Mouse (Mus musculus) C2C12 (cell line): ENCODE data around the gene Zc3h15. TPM values are rescaled to one million over a fixed set of nuclear protein-coding genes. Genes with fewer than 3 reads are reported as not detected.

Experiments used
- H3K27me3 ChIP-seq: one replicate; pipeline ENCODE4 v1.6.1; 2011; ENCODE audit not compliant: control insufficient read depth, insufficient read depth, insufficient read length
- H3K36me3 ChIP-seq: one replicate; pipeline ENCODE4 v1.6.1; 2011; ENCODE audit not compliant: control insufficient read depth, insufficient read depth
- H3K4me3 ChIP-seq: one replicate; pipeline ENCODE4 v1.5.1; 2011; ENCODE audit warnings: mild to moderate bottlenecking, control low read depth; ENCODE audit not compliant: poor library complexity, insufficient read depth, severe bottlenecking
- H3K79me2 ChIP-seq: one replicate; pipeline ENCODE4 v1.6.1; 2011; ENCODE audit not compliant: control insufficient read depth, insufficient read depth
- H3K79me3 ChIP-seq: one replicate; pipeline ENCODE4 v1.6.1; 2011; ENCODE audit warnings: low read depth, control low read depth
- H3ac ChIP-seq: one replicate; pipeline ENCODE3; 2011; ENCODE audit warnings: low read depth; ENCODE audit not compliant: control insufficient read depth, insufficient read length
- CEBPB ChIP-seq: IDR thresholded peaks from one replicate; pipeline ENCODE4 v1.6.1; 2011; ENCODE audit warnings: low read depth, mild to moderate bottlenecking, control low read depth, moderate library complexity
- CTCF ChIP-seq: IDR thresholded peaks from one replicate; pipeline ENCODE4 v1.5.1; 2011; ENCODE audit not compliant: control insufficient read depth, insufficient read depth, insufficient read length
- FOSL1 ChIP-seq: IDR thresholded peaks from one replicate; pipeline ENCODE4 v1.8.0; 2011; ENCODE audit warnings: mild to moderate bottlenecking, low read length; ENCODE audit not compliant: poor library complexity, insufficient read depth, severe bottlenecking
- MAX ChIP-seq: IDR thresholded peaks from one replicate; pipeline ENCODE4 v1.6.1; 2011; ENCODE audit warnings: mild to moderate bottlenecking, control low read depth
- MYOD1 ChIP-seq: IDR thresholded peaks from one replicate; pipeline ENCODE4 v1.6.1; 2011; ENCODE audit warnings: low read depth; ENCODE audit not compliant: control insufficient read depth, insufficient read length
- MYOG ChIP-seq: IDR thresholded peaks from one replicate; pipeline ENCODE4 v1.6.1; 2011; ENCODE audit not compliant: control insufficient read depth, insufficient read length; ENCODE audit errors: extremely low read depth
- USF1 ChIP-seq: IDR thresholded peaks from one replicate; pipeline ENCODE4 v1.6.1; 2011; ENCODE audit warnings: low read depth, mild to moderate bottlenecking, control low read depth, moderate library complexity
- polyA plus RNA-seq: library from polyadenylated mRNA; unstranded; fragments of >200 nt; fragmentation: generic; extraction: Trizol; gene quantifications from one replicate; pipeline ENCODE4 v1.2.1, GENCODE M21; 2012; ENCODE audit warnings: missing spikeins

Gene Zc3h15
- polyA plus RNA-seq, 1 experiment, result 52.1 TPM

DNA sequence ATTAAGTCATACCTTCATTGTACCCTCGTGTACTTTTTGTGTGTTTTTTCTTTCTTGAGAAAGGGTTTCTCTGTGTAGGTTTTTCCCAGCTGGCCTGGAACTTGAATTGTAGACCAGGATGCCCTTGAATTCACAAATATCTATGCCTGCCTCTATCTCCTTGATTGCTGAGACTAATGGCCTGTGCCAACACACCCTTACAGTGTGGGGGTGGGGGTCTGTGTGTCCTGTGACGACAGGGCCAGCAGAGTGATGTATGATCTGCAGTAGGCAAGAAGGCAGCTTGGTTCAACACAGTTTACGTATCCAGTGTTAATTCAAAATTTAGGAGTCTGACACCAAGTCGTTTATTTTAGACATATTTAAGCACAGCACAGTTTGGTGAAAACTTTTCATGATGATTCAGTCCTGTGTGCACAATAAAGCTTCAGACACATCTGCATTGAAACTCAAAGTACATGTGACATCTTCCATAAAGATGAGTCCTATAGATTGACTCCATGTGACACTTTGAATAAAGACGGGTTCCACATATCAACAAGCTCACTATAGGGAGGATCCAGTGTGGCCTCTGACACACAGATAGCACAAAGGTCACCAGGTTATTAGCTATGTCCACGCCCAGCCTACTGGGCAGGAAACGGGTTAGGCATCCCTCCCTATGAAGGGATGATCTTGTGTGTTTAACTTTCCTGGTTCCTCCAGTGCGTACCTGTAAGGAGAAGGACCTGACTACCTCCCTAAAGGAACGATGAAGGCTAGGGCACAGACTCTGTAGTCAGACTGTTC is 39.7 kb downstream of the Zc3h15 start:
- Histone ChIP-seq H3K4me3 (no peak overlapping the region), H3K79me2 (no peaks in the 10 kb centered on the region), H3ac (no peak overlapping the region), H3K27me3 (no peaks in the 10 kb centered on the region), H3K79me3 (no peaks in the 10 kb centered on the region), H3K36me3 (no peaks in the 10 kb centered on the region)
- no peak for TF ChIP-seq MYOD1

DNA sequence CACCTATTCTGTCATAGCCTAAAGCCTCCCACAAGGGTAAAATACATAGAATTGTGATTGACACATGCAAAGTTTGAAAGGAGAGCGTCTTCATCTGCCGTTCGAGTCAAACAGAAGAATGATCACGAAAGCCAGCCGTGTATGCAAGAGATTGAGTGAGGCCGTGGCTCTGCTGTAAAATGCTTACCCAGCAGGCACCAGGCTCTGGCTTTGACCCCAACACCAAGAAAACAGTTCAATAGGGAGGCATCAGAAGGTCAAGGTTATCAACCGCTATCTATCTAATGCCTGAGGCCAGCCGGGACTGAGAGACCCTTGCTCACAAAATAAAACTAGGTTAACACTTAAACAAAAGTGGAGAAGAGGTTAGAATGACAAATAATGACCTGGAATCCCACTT is 40.5 kb downstream of the Zc3h15 start:
- Histone ChIP-seq H3K4me3 (no peak overlapping the region), H3K79me2 (no peaks in the 10 kb centered on the region), H3K36me3 (no peaks in the 10 kb centered on the region), H3ac (no peak overlapping the region), H3K27me3 (no peaks in the 10 kb centered on the region), H3K79me3 (no peaks in the 10 kb centered on the region)
- no peak for TF ChIP-seq FOSL1
- TF ChIP-seq CTCF, result no peak
- no peak for TF ChIP-seq MAX
- TF ChIP-seq MYOD1, result no peak
- TF ChIP-seq USF1, result no peak
- TF ChIP-seq CEBPB, result no peak
- TF ChIP-seq MYOG, result no peak

DNA sequence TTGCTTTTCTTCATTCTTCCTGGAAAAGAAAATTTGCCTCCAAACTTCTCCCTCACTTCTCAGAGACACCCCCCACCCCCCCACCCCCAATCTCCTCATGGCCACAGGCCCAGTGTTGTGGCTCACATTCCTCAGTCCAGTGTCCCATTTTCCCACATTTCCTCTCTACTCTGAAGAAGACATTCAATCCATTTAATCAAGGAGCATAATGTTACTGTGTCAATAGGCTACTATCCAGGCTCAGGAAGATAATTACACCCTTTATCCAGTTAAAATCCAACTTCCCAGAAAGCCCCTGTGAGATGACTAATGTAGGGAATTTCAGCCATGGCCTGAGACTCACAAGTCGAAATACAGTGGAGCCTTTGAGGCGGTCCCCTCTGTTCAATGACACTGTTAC is 46.1 kb downstream of the Zc3h15 start:
- Histone ChIP-seq H3K36me3 (no peaks in the 10 kb centered on the region), H3K79me3 (no peaks in the 10 kb centered on the region), H3ac (no peak overlapping the region), H3K79me2 (no peaks in the 10 kb centered on the region), H3K4me3 (no peak overlapping the region), H3K27me3 (no peaks in the 10 kb centered on the region)
- no peak for TF ChIP-seq USF1
- no peak for TF ChIP-seq CEBPB
- no peak for TF ChIP-seq MYOD1
- TF ChIP-seq FOSL1, result no peak
- TF ChIP-seq MYOG, result no peak
- no peak for TF ChIP-seq MAX
- no peak for TF ChIP-seq CTCF

DNA sequence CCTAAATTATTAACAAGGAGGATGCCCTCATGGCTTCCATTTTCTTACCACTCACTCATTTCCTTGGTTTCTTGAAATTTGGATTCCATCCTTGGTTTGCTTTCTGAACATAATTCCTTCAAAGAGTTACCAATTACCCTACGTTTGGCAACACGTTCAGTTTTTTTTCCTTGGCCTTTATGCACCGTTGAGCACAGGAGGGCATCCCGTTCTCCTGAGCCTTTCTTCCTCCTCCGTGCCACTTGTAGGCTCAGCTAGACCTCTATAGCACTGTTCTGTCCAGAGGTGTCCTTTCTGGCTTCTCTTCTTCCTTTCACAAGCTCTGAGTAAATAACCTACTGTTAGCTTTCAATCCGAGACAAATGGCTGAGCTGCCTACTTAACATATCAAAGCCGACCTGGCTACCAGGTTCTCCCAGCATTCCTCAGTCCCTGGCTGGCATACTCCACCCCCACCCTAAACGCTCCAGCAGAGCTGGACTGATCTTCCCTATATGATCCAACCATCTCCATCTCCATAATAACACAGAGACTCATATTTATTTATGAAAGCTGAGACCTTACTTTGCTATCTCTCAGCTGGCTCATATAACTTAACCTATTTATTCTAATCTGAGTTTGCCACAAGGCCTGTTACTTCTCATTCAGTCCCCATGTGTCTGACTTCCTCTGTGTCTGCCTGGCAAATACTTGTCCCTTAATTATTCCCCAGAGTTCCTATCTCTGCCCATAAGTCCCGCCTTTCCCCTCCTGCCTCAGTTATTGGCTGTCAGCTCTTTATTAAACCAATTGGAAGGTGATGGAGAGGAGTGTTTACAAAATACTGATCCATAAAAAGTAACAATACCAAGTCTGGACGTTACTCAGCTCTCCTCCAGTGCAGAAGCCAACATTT is 48.7 kb downstream of the Zc3h15 start:
- H3K79me2 ChIP-seq, result no peaks in the 10 kb centered on the region
- no peak overlapping the region for H3K4me3 ChIP-seq
- TF ChIP-seq MAX (no peak), CEBPB (no peak), FOSL1 (no peak), MYOD1 (no peak), CTCF (no peak), MYOG (no peak)
- H3K79me3 ChIP-seq, result no peaks in the 10 kb centered on the region
- no peaks in the 10 kb centered on the region for H3K36me3 ChIP-seq
- H3K27me3 ChIP-seq, result no peaks in the 10 kb centered on the region
- H3ac ChIP-seq, result no peak overlapping the region

DNA sequence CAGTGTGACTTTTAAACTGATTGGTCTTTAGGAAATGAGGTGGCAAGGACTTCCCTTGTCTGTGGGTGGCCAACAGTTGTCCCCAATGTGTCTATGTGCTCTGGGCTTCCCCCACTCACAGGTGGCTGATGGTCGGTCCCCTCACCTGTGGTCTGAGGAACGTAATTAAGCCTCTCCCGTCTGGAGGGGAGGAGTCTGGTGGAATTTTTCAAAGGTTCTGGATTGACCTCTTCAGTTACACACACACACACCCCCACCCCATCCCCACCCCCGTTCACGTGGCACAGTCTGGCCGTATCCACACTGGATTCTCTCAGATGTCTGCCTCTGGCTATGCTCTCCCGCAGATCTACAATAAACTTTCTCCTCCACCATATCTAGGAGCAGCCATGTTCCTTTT is 49.8 kb downstream of the Zc3h15 start:
- Histone ChIP-seq H3K79me2 (no peaks in the 10 kb centered on the region), H3K27me3 (no peaks in the 10 kb centered on the region), H3K79me3 (no peaks in the 10 kb centered on the region), H3ac (no peak overlapping the region), H3K36me3 (no peaks in the 10 kb centered on the region), H3K4me3 (no peak overlapping the region)
- TF ChIP-seq MYOD1, result no peak
- no peak for TF ChIP-seq CEBPB
- TF ChIP-seq FOSL1, result no peak
- no peak for TF ChIP-seq MYOG
- no peak for TF ChIP-seq USF1
- no peak for TF ChIP-seq MAX
- no peak for TF ChIP-seq CTCF
